Mouse (Mus musculus): ENCODE data around the gene Anxa2.

Anxa2 gene

DNA sequence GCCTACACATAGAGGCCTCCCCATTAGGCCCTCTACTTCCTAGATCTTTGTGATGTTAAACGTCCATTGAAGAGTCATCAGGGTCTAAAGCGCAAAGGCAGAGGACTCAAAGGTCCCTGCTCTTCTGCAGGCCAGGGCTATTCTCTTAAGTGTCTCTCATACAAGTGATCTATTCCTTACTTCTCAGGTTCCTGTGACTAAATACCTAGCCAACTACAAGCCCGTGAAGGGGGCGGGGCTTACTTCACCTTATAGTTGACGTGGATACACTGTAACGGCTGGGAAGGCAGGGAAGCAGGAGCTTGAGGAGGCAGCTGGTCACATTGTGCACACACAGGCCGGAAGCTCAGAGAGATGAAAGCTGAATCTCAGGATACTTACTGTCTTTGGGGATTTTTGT is 6.5 kb downstream of the Anxa2 start:
- no peak for DNase-seq (ENCODE audit: low spot score)

- DNase-seq (ENCODE audit: low spot score): no peak
Measured at GRCm38 (mm10) chr9:69463046-69463445, 9.6 kb downstream of the Anxa2 start.

DNA sequence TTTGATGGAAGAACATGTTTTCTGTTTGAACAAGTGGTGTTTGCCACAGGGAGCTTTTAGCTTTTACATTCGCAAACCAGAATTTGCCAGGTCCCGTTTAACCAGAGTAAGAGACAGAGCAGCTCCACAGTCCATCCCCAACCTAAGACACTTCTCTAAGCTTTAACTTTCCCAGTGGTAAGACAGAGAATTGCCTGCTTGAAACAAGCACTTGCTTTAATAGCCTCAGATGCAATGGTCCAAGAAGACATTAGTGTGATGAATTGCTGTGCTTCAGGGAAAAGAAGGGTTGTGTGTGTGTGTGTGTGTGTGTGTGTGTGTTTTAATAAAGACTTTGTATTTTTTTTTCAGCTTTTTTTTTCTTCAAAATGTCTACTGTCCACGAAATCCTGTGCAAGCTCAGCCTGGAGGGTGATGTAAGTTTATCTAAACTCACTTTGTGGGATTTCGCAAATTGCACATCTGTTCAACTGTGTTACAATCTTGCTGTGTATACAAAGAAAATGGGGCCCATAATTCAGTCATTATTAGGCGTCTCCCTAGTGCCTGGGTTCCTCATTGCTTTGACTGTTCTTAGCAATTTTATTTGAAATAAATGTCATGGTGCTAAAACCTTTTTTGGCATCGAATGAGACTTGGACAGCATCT is 10.8 kb downstream of the Anxa2 start:
- no peak for DNase-seq (ENCODE audit: low spot score)

DNA sequence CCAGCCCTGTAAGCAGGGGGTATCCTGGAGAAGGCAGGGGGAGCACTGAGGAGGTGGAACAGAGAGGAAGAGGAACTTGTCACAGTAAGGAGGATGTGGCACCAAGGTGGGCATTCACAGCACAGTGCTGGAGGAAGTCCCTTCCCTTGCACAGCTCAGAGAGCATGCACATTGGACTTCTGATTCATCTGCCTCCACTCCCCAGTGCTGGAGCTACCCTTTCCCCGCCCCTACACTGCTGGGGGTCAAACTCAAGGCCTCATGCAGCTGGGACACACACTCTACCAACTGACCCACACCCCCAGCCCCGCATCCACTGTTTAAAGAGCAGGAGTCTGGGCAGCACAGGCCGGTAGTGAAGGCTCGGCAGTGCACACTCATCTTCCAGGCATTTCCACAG is 12.7 kb downstream of the Anxa2 start:
- DNase-seq (ENCODE audit: low spot score): no peak

DNA sequence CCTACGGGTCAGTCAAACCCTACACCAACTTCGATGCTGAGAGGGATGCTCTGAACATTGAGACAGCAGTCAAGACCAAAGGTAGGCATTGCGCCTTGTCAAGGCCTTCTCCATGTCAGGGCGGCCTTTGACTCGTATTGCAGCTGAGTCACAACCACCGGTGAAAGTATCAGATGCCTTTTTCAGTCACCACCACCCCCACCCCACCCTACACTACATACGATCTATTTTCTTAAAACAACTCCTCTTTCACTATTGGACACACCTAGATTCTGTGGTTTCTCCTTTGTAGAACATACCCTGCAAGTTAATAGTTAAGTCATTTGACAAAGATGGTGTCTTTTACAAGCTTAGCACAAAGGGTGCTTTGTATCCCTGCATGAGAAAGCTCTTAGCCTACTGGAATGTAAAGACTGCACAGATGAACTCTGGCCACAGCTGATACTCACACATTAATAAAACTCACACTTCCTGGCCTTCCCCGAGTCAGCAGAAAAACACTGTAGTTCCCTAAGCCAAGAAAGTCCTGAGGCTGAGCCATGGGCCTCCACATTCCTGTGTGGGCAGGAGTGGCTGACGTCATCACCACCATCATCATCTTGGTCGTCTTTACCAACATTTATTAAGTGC is 14.0 kb downstream of the Anxa2 start:
- DNase-seq (ENCODE audit: low spot score): no peak

DNA sequence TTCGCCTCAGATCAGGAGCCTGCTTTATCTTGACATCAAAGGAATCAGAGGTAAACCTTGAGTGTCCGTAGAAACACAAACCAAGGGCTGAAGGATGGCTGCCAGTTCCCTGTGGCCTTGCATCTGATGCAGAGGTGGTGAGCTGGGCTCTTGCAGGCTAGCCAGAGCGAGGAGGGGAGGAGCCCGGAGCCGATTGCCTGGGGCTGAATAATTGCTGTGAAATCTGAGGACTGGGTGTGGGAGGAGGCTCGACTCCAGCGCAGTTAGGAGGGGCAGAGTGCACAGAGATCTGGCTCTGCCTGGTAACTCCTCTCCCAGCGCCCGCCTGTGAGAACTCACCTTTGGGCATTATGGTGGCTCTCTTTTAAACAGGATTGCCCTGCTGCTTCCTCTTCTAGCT is 15.6 kb downstream of the Anxa2 start:
- DNase-seq (ENCODE audit: low spot score): no peak

DNA sequence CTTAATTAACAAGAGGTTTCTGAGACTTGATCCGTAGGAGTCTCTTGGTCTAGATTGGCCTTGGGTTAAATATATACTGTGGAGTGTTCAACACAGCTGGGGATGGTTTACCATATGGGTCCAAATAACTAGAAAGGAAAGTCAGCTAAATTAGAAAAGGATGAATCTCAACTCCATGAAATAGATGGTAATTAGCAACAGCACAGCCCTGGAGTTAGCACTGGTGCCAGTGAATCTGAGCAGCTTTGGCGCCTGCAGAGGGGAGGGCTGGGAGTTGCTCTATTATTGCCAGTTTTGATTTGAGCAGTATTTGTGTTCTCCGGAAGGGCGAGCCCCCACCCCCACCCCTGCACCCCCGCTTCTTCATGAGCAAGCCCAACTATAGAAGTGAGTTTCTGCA is 16.9 kb downstream of the Anxa2 start:
- no peak for DNase-seq (ENCODE audit: low spot score)

- no peak for DNase-seq (ENCODE audit: low spot score)
Measured at GRCm38 (mm10) chr9:69470921-69471320, 17.5 kb downstream of the Anxa2 start.

- DNase-seq (ENCODE audit: low spot score): no peak
Measured at GRCm38 (mm10) chr9:69472724-69473123, 19.3 kb downstream of the Anxa2 start.

- DNase-seq (ENCODE audit: low spot score): no peak
Measured at GRCm38 (mm10) chr9:69475873-69476272, 22.5 kb downstream of the Anxa2 start.

DNA sequence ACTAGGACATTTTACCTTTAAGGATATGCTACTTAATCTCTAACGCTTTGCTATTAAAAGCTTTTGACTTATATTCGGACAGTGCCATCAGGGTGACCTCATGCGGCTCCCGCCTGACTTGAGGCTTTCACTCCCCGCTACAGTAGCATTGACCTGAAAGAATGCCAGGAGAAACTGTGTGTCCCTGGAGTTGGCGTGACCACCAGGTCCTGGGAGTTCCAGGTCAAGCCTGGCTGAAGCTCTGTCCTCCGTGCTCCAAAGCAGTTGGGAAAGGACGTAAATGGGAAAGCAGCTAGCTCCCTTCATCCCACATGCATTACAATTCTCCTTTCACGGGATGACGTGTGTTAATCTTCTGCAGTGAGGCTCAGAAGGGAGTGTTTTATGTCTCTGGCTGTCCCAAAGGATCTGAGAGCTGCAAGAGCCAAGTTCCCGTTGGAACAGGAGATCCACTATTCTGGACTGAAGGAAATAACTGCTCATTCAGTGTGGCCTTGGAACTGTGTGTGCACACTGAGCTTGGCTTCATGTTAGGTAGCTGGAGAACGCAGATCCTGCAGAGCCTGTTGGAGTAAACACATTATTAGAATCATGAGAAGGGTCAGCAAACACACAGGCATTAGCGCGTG is 23.9 kb downstream of the Anxa2 start:
- no peak for DNase-seq (ENCODE audit: low spot score)

DNA sequence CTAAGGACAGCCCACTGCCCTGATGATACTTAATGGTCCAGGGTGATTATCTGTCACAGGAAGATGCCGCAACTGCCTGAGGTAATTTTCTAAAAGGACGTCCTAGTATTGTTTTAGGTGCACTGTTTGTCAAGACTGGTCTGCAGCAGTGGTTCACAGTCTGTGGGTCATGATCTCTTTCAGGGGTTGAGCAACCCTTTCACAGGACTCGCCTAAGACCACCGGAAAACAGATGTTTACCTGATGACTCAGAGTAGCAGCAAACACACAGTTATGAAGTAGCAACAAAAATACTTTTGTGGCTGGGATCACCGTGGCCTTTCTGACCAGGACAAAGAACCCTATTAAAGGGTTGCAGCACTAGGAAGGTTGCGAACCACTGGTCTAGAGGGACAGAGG is 24.4 kb downstream of the Anxa2 start:
- DNase-seq (ENCODE audit: low spot score): no peak

DNA sequence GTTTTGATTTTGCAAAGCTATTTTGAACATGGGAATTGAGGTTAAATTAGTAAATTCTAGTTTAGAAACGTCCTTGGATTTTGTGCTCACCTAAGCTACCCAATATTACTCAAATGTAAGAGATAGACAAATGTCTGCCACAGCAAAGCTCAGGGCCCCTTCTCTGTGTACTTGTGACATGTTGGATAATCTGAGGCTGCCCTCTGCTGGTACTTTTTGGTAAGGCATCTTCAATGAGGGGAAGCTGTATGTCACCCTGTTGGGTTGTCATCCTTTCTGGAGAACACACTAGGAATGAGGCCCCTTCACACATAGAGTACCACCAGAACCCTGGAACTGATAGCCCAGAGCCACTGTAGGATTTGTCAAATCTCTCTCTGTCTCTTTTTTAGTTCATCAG is 26.9 kb downstream of the Anxa2 start:
- DNase-seq (ENCODE audit: low spot score): peak; percentile 61

DNA sequence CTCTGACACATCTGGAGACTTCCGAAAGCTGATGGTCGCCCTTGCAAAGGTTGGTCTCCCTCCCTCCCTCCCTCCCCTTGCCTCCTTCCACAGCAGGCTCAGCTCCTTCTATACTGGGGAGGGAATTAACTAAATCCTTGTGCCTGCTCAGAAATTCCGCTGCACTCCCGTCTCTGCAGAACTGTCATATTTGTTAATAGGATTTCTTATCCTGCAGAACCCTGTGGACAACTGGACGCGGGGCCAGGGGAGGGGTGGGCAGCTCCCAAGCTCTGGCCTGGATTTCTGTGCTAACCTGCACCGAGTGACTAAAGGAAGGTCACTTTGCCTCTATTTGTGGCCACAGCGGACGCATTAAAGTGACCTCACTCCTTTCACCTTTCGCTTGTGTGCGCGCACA is 30.4 kb downstream of the Anxa2 start:
- DNase-seq (ENCODE audit: low spot score): no peak

- DNase-seq (ENCODE audit: low spot score): no peak
Measured at GRCm38 (mm10) chr9:69486140-69486539, 32.7 kb downstream of the Anxa2 start.

- DNase-seq (ENCODE audit: low spot score): no peak
Measured at GRCm38 (mm10) chr9:69488510-69488909, 35.1 kb downstream of the Anxa2 start.

DNA sequence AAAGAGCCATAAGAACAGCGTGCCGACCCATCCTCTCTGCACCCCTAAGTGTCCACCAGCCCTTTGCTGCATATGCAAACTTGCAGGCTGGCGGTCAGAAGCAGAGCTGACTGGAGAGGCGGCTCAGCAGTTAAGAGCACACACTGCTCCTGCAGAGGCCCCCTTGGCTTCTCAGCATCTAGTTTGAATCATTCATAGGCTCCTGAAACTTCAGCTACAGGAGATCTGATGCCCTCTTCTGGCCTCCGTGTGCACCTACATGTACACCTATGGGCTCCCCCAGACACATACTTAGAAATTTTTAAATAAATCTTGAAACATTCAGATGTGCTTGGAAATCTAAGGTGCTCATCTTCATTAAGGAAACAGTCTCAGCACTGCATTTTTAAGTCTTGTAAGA is 35.6 kb downstream of the Anxa2 start:
- no peak for DNase-seq (ENCODE audit: low spot score)

GRCm38 (mm10) chr9:69492809-69493208 is 39.4 kb downstream of the Anxa2 start:
- DNase-seq (ENCODE audit: low spot score): no peak

GRCm38 (mm10) chr9:69502504-69502903 is 49.1 kb downstream of the Anxa2 start:
- DNase-seq (ENCODE audit: low spot score): peak; percentile 37

DNA sequence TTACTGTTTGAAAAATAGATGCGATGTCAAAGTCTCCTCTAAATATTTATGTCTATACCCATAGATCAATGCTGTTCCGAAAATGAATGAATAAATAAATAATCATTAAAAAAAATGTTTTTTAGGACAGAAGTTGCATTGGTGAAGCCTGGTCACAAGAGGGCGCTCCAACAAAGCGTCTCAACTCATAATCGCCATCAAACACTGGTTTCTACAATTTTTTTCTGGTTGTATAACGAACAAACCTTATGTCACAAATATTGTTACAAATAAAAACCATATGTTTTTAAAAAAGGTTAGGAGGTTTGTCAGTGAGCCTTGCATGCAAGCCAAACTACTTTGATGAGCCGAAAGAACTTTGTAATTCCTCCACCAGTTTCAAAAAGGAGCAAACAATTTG is 52.2 kb downstream of the Anxa2 start:
- peak; percentile 16 for DNase-seq (ENCODE audit: low spot score)

GRCm38 (mm10) chr9:69507206-69507605 is 53.8 kb downstream of the Anxa2 start:
- DNase-seq (ENCODE audit: low spot score): no peak

DNA sequence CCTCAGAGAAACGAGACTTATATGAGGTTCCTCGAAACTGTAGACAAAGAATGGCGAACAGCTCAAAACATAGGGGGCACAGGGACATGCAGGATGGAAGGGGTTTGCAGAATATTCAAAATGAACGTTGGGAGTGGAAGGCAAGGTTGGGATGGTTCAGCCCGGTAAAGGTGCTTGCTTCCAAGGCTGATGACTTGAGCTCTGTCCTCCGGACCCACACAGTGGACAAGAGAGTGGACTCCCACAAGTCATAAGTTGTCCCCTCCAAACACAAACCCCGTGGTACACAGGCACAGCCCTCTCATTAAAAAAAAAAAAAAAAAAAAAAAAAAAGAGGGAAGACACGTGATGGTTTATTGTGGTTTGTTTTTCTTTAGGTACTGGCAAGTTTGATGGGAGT is 54.6 kb downstream of the Anxa2 start:
- DNase-seq (ENCODE audit: low spot score): no peak

DNA sequence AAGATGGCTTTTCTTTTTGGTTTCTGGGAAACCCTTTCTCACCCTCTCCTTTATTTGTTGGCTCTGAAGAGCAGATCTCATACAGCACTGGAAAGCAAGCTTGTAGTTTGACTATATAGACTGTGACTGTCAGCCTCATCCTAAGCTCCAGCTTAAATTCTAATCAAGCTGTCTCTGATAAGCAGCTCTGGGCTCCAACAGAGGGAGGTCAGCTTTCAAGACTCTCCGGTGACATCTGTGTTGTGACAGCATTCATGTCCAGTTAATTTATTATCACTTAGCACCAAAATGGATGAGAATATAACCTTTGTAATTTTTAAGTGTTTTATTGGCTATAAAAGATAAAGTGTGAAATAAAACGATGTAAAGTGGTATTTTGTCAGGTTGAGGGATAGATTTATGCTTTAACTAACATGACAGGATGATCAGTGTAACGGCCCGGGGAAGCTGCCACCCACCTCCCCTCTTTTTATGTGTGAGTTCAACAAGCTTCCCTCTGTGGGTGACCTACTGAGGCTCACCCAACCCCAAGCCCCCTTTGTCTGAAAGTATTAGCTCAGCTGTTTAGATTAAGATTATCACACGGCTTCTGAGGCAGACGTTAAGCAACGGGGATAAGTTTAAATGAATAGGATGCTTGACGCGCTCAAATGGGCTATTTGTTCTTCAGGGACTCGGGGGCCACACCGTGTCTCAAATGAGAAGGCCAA is 58.6 kb downstream of the Anxa2 start:
- DNase-seq (ENCODE audit: low spot score): no peak
